Mouse (Mus musculus) mouse embryonic stem cell (cell line): Measurements from ENCODE around the gene Mid1.

ENCODE experiments used
- in situ Hi-C, 2 experiments: fragments of 300-500 bp; cut with MboI; formaldehyde crosslinking; loops; 1 replicate in 1 of 2; 3 replicates in 1 of 2; pipeline ENCODE4 v1.14.3; 2019 to 2020; ENCODE audit warnings: low sequenced_read_pairs in 2 of 2, low pct_unique_long_range_greater_than_20kb in 1 of 2, mixed read lengths in 1 of 2; ENCODE audit not compliant: unreplicated experiment in 1 of 2

Mid1 gene

GRCm38 (mm10) chrX:169879481-169880362, 194.7 kb downstream of the Mid1 start:
- in situ Hi-C loops, result loop anchor here in 1 of 2 experiments (5.0 to 10.0 kb wide), 2 partner anchors 65 to 108 kb away; no protein-coding TSS in a partner anchor

- in situ Hi-C loops, result loop anchor here in 1 of 2 experiments (5.0 kb wide), 1 partner anchor 107 kb away; no protein-coding TSS in a partner anchor
Observed at GRCm38 (mm10) chrX:169880363-169880711, 195.3 kb downstream of the Mid1 start.

- in situ Hi-C loops, result loop anchor here in 1 of 2 experiments (5.0 kb wide), 1 partner anchor 106 kb away; no protein-coding TSS in a partner anchor
Observed at GRCm38 (mm10) chrX:169880826-169881225, 195.8 kb downstream of the Mid1 start.

- in situ Hi-C loops, result loop anchor here in 1 of 2 experiments (5.0 kb wide), 1 partner anchor 106 kb away; no protein-coding TSS in a partner anchor
Observed at GRCm38 (mm10) chrX:169881253-169882219, 196.5 kb downstream of the Mid1 start.

- in situ Hi-C loops, result loop anchor here in 1 of 2 experiments (5.0 kb wide), 1 partner anchor 105 kb away; no protein-coding TSS in a partner anchor
Observed at GRCm38 (mm10) chrX:169882220-169882609, 197.2 kb downstream of the Mid1 start.

- in situ Hi-C loops, result loop anchor here in 1 of 2 experiments (5.0 kb wide), 1 partner anchor 104 kb away; no protein-coding TSS in a partner anchor
Observed at GRCm38 (mm10) chrX:169883536-169884272, 198.7 kb downstream of the Mid1 start.

- in situ Hi-C loops, result no loop called here
Observed at GRCm38 (mm10) chrX:169890541-169890940, 205.5 kb downstream of the Mid1 start.

GRCm38 (mm10) chrX:169892100-169892499, 207.1 kb downstream of the Mid1 start:
- in situ Hi-C loops, result no loop called here

GRCm38 (mm10) chrX:169892631-169893030, 207.6 kb downstream of the Mid1 start:
- in situ Hi-C loops, result no loop called here

- in situ Hi-C loops, result no loop called here
Observed at GRCm38 (mm10) chrX:169899227-169899950, 214.4 kb downstream of the Mid1 start.

- in situ Hi-C loops, result no loop called here
Observed at GRCm38 (mm10) chrX:169902860-169903259, 217.9 kb downstream of the Mid1 start.

- in situ Hi-C loops, result no loop called here
Observed at GRCm38 (mm10) chrX:169903656-169904055, 218.7 kb downstream of the Mid1 start.

- in situ Hi-C loops, result no loop called here
Observed at GRCm38 (mm10) chrX:169906054-169906508, 221.1 kb downstream of the Mid1 start.

GRCm38 (mm10) chrX:169909898-169910297, 224.9 kb downstream of the Mid1 start:
- in situ Hi-C loops, result no loop called here

- in situ Hi-C loops, result no loop called here
Observed at GRCm38 (mm10) chrX:169915738-169916137, 230.7 kb downstream of the Mid1 start.

GRCm38 (mm10) chrX:169922541-169922940, 237.5 kb downstream of the Mid1 start:
- in situ Hi-C loops, result no loop called here

- in situ Hi-C loops, result no loop called here
Observed at GRCm38 (mm10) chrX:169923417-169923816, 238.4 kb downstream of the Mid1 start.
